Mouse (Mus musculus) urinary bladder, postnatal 10 days (tissue): ENCODE results near the gene D1Ertd622e.

ENCODE experiments used
- DNase-seq: peaks from one replicate; pipeline ENCODE4 v3.0.0; 2022; ENCODE audit warnings: low spot score

The D1Ertd622e gene

GRCm38 (mm10) chr1:97580270-97580669 lies 81.6 kb downstream of the D1Ertd622e start:
- no peak for DNase-seq

GRCm38 (mm10) chr1:97578025-97578417 lies 83.9 kb downstream of the D1Ertd622e start:
- no peak for DNase-seq

GRCm38 (mm10) chr1:97577062-97578024 lies 84.5 kb downstream of the D1Ertd622e start:
- DNase-seq: no peak

- no peak for DNase-seq
Observed at GRCm38 (mm10) chr1:97576576-97576975, 85.3 kb downstream of the D1Ertd622e start.

- DNase-seq: no peak
Observed at GRCm38 (mm10) chr1:97570814-97571213, 91.1 kb downstream of the D1Ertd622e start.

GRCm38 (mm10) chr1:97567956-97568355 lies 93.9 kb downstream of the D1Ertd622e start:
- no peak for DNase-seq

- DNase-seq: no peak
Observed at GRCm38 (mm10) chr1:97564641-97565040, 97.2 kb downstream of the D1Ertd622e start.

GRCm38 (mm10) chr1:97562867-97563266 lies 99.0 kb downstream of the D1Ertd622e start:
- no peak for DNase-seq
